Mouse (Mus musculus) midbrain, embryonic 12.5 days (tissue): ENCODE results near the gene Bag1. TPM values are rescaled to one million over a fixed set of nuclear protein-coding genes. Genes with fewer than 3 reads are reported as not detected.

Experiments used
- ATAC-seq: fragments of 200-750 bp; cut with Nextera tagmentation; 2 replicates; pipeline ENCODE4 v1.8.0; 2017; ENCODE audit warnings: low read depth, moderate TSS enrichment, moderate library complexity; ENCODE audit not compliant: low FRiP score
- H3K27ac ChIP-seq: fragments of 300-500 bp; sonication (generic); replicated peaks from 2 replicates; pipeline ENCODE4 v1.5.1; 2016; ENCODE audit warnings: mild to moderate bottlenecking
- H3K27me3 ChIP-seq: fragments of 300-500 bp; sonication (generic); 2 replicates; pipeline ENCODE4 v1.6.1; 2016; ENCODE audit warnings: mild to moderate bottlenecking
- H3K36me3 ChIP-seq: fragments of 300-500 bp; sonication (generic); 2 replicates; pipeline ENCODE4 v1.6.1; 2016
- H3K4me1 ChIP-seq: fragments of 300-500 bp; sonication (generic); 2 replicates; pipeline ENCODE4 v1.6.1; 2016
- H3K4me2 ChIP-seq: fragments of 300-500 bp; sonication (generic); replicated peaks from 2 replicates; pipeline ENCODE4 v1.6.1; 2016; ENCODE audit warnings: mild to moderate bottlenecking, moderate library complexity
- H3K4me3 ChIP-seq: fragments of 300-500 bp; sonication (generic); 2 replicates; pipeline ENCODE4 v1.5.1; 2016; ENCODE audit warnings: mild to moderate bottlenecking
- H3K9ac ChIP-seq: fragments of 300-500 bp; sonication (generic); replicated peaks from 2 replicates; pipeline ENCODE4 v1.6.1; 2016; ENCODE audit warnings: mild to moderate bottlenecking, moderate library complexity
- H3K9me3 ChIP-seq: fragments of 300-500 bp; sonication (generic); 2 replicates; pipeline ENCODE4 v1.6.1; 2016; ENCODE audit warnings: mild to moderate bottlenecking
- WGBS: fragments of 180-500 bp; shearing (Covaris S2); methylation state at CpG from one replicate; pipeline ENCODE4 v1.1.7; 2016; 5-methylcytosine and 5-hydroxymethylcytosine counted together
- microRNA-seq: library from miRNA; unstranded; fragments of <30 nt; microRNA quantifications from one replicate; pipeline ENCODE4, GENCODE M21; 2017
- polyA plus RNA-seq: library from polyadenylated mRNA; unstranded; fragments of >200 nt; fragmentation: Nextera tagmentation; extraction: Ambion mirVana; gene quantifications from 2 replicates; pipeline ENCODE4 v1.2.1, GENCODE M21; 2016

The Bag1 gene
- polyA plus RNA-seq, 1 experiment from 2014 or later = 219 TPM

DNA sequence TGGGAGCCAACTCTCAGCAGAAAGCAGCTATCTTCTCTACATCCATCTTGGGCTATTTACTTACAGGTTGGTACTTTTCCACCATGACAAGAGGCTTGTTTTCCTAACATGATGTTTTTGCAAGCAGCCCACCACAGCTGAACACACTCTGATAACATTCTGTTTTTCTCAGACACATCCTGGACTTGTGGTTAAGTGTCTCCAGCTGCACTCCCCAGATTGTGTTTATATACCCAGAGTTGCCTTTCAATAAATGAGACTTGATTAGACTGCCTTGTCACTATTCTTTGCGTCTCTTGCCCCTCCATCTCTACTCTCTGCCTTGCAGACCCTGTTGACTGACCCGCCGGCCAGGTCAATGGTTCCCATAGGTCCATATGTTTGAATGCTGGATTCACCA is 48.0 kb downstream of the Bag1 start:
- 96% methylated on average over 3 of the region's 3 CpGs for WGBS
- no peak overlapping the region for H3K27ac ChIP-seq
- H3K36me3 ChIP-seq = no peaks in the 10 kb centered on the region
- no peaks in the 10 kb centered on the region for H3K27me3 ChIP-seq
- no peak overlapping the region for H3K4me3 ChIP-seq
- H3K9me3 ChIP-seq = peaks cover 3% of the 10 kb centered on the region
- no peak for ATAC-seq
- no peaks in the 10 kb centered on the region for H3K4me1 ChIP-seq
- no peak overlapping the region for H3K4me2 ChIP-seq
- no peak overlapping the region for H3K9ac ChIP-seq

DNA sequence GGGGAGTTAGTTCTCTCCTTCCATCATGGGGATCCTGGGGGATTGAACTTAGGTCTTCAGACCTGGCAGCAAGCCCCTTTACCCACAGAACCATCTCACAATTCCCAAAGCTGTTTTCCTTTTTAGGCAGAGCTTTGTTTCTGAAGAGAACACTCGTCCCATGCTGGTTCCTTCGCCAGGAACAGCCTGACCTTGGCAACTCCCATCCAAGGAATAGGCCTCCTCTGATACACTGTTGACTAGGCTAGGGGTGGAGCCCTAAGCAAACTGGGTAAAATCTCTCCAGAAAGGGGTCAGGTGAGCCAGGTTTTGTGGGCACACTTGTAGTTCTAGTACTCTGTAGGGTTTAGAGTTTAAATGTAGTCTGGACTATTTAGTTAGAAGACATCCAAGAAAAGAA is 48.8 kb downstream of the Bag1 start:
- Histone ChIP-seq H3K9ac (no peak overlapping the region), H3K4me1 (no peaks in the 10 kb centered on the region), H3K27me3 (no peaks in the 10 kb centered on the region), H3K27ac (no peak overlapping the region), H3K36me3 (no peaks in the 10 kb centered on the region), H3K4me3 (no peak overlapping the region), H3K4me2 (no peak overlapping the region), H3K9me3 (peaks cover 3% of the 10 kb centered on the region)
- WGBS = 77% methylated on average over 2 of the region's 2 CpGs
- ATAC-seq = no peak

GRCm38 (mm10) chr4:40898476-40899044 is 49.5 kb downstream of the Bag1 start:
- H3K4me1 ChIP-seq = no peaks in the 10 kb centered on the region

DNA sequence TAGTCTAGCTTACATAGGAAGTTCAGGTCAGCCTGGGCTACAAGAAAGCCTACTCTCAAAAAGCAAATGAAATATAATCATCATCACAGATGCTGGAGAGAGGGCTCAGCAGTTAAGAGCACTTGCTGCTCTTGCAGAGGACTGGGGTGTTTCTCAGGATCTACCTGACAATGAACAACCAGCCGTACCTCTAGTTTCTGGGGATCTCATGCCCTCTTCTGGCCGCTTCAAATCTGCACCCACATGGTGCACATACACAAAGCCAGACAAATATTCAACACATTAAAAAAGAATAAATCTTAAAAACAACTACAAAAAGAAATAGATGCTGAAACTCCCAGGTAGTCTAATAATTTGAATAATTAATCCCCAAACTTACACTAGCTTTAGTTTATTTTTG is 52.4 kb downstream of the Bag1 start:
- Histone ChIP-seq H3K4me1 (no peaks in the 10 kb centered on the region), H3K9ac (no peak overlapping the region), H3K4me3 (no peak overlapping the region), H3K9me3 (peaks cover 3% of the 10 kb centered on the region), H3K27ac (no peak overlapping the region), H3K36me3 (no peaks in the 10 kb centered on the region), H3K4me2 (no peak overlapping the region), H3K27me3 (no peaks in the 10 kb centered on the region)
- 94% methylated on average over 2 of the region's 2 CpGs for WGBS
- no peak for ATAC-seq

More at GRCm38 (mm10) chr4:40898476-40899044, 49.5 kb downstream of the Bag1 start:
- Histone ChIP-seq H3K4me3 (no peak overlapping the region), H3K9me3 (peaks cover 3% of the 10 kb centered on the region), H3K36me3 (no peaks in the 10 kb centered on the region), H3K9ac (no peak overlapping the region), H3K4me2 (no peak overlapping the region), H3K27me3 (no peaks in the 10 kb centered on the region), H3K27ac (no peak overlapping the region)
- no peak for ATAC-seq
- WGBS = 81% methylated on average over 6 of the region's 6 CpGs

- H3K27me3 ChIP-seq = no peaks in the 10 kb centered on the region
- H3K9ac ChIP-seq = no peak overlapping the region
- H3K4me1 ChIP-seq = no peaks in the 10 kb centered on the region
- peaks cover 3% of the 10 kb centered on the region for H3K9me3 ChIP-seq
- H3K36me3 ChIP-seq = no peaks in the 10 kb centered on the region
- no peak overlapping the region for H3K27ac ChIP-seq
- no peak overlapping the region for H3K4me3 ChIP-seq
- no peak for ATAC-seq
- no peak overlapping the region for H3K4me2 ChIP-seq
- 91% methylated on average over 3 of the region's 3 CpGs for WGBS
Observed at GRCm38 (mm10) chr4:40895118-40895517, 53.0 kb downstream of the Bag1 start.

DNA sequence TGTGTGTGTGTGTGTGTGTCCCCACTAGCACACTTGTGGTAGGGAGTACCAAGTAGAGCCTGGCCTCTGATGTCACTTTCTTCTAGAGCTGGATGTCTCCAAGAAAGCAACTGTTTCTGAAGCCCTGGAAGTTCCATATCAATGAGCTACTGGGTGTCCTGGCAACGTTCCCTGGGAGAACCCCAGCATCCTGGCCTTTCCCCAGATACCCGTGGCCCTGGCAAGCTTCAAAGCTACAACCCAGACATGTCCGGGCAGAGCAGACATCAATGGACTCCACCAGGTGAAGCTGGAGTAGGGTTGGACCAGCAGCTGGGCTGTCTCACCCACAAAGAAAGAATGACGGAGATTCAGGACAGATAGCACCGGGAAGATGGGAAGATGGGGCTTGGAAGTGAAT is 56.9 kb downstream of the Bag1 start:
- H3K9me3 ChIP-seq = peaks cover 3% of the 10 kb centered on the region; the same call in 1 of the 2 replicates
- ATAC-seq = no peak

GRCm38 (mm10) chr4:40889983-40890382 is 58.1 kb downstream of the Bag1 start:
- ATAC-seq = no peak
- WGBS = 89% methylated on average over 4 of the region's 4 CpGs
- H3K36me3 ChIP-seq = no peaks in the 10 kb centered on the region
- no peak overlapping the region for H3K27ac ChIP-seq
- no peaks in the 10 kb centered on the region for H3K9me3 ChIP-seq
- H3K4me3 ChIP-seq = no peak overlapping the region
- H3K27me3 ChIP-seq = no peaks in the 10 kb centered on the region
- no peaks in the 10 kb centered on the region for H3K4me1 ChIP-seq
- no peak overlapping the region for H3K9ac ChIP-seq
- no peak overlapping the region for H3K4me2 ChIP-seq

More for the DNA sequence above, 56.9 kb downstream of the Bag1 start:
- Histone ChIP-seq H3K27me3 (no peaks in the 10 kb centered on the region), H3K4me3 (no peak overlapping the region), H3K4me2 (no peak overlapping the region), H3K27ac (no peak overlapping the region), H3K4me1 (no peaks in the 10 kb centered on the region), H3K36me3 (no peaks in the 10 kb centered on the region), H3K9ac (no peak overlapping the region)
- 76% methylated on average over 5 of the region's 5 CpGs for WGBS

- H3K4me3 ChIP-seq = no peak overlapping the region
- ATAC-seq = no peak
- 78% methylated on average over 3 of the region's 3 CpGs for WGBS
- no peaks in the 10 kb centered on the region for H3K4me1 ChIP-seq
- H3K27ac ChIP-seq = no peak overlapping the region
- no peak overlapping the region for H3K4me2 ChIP-seq
- H3K36me3 ChIP-seq = no peaks in the 10 kb centered on the region
- no peaks in the 10 kb centered on the region for H3K27me3 ChIP-seq
- no peak overlapping the region for H3K9ac ChIP-seq
- H3K9me3 ChIP-seq = no peaks in the 10 kb centered on the region
Observed at GRCm38 (mm10) chr4:40889252-40889651, 58.8 kb downstream of the Bag1 start.

- ATAC-seq = no peak
- 86% methylated on average over 11 of the region's 11 CpGs for WGBS
- H3K4me2 ChIP-seq = no peak overlapping the region
Observed at GRCm38 (mm10) chr4:40888839-40889238, 59.3 kb downstream of the Bag1 start.

More at GRCm38 (mm10) chr4:40888839-40889238, 59.3 kb downstream of the Bag1 start:
- no peak overlapping the region for H3K4me3 ChIP-seq
- no peak overlapping the region for H3K9ac ChIP-seq
- no peak overlapping the region for H3K27ac ChIP-seq
- no peaks in the 10 kb centered on the region for H3K27me3 ChIP-seq
- no peaks in the 10 kb centered on the region for H3K9me3 ChIP-seq
- H3K36me3 ChIP-seq = no peaks in the 10 kb centered on the region
- H3K4me1 ChIP-seq = no peaks in the 10 kb centered on the region

Small RNAs within 50 kb of the gene (microRNA-seq; reads per million reads assigned to microRNA genes)
- 2.8 reads per million, percentile 6 among the genes with 10 or more reads in this experiment for gene Mir3094

Other genes starting within 250 kb of the Bag1 start
- gene Aptx, start 245.1 kb downstream of the Bag1 start, polyA plus RNA-seq = 48.0 and 50.8 TPM in 2 replicates
- gene Dnaja1, start 226.1 kb downstream of the Bag1 start, polyA plus RNA-seq = 623 and 674 TPM in 2 replicates
- gene Smu1, start 190.4 kb downstream of the Bag1 start, polyA plus RNA-seq = 149 and 154 TPM in 2 replicates
- 14.8 and 15.2 TPM in 2 replicates for gene B4galt1, start 94.3 kb downstream of the Bag1 start, polyA plus RNA-seq
- not detected in 2 replicates for gene Spink4, start 28.2 kb downstream of the Bag1 start, polyA plus RNA-seq
- 152 and 158 TPM in 2 replicates for gene Chmp5, start 113 bp upstream of the Bag1 start, polyA plus RNA-seq
- 102 and 104 TPM in 2 replicates for gene Nfx1, start 22.6 kb upstream of the Bag1 start, polyA plus RNA-seq
- not detected in 2 replicates for gene Aqp7, start 99.8 kb upstream of the Bag1 start, polyA plus RNA-seq
- gene Aqp3, start 149.9 kb upstream of the Bag1 start, polyA plus RNA-seq = 0.65 and 0.93 TPM in 2 replicates
- gene Nol6, start 176.2 kb upstream of the Bag1 start, polyA plus RNA-seq = 27.4 and 28.2 TPM in 2 replicates
- 97.7 and 115 TPM in 2 replicates for gene Ube2r2, start 187.4 kb upstream of the Bag1 start, polyA plus RNA-seq